Mouse (Mus musculus) ES-Bruce4 (cell line): ENCODE measurements around the gene Nfe2l2. TPM values are rescaled to one million over a fixed set of nuclear protein-coding genes. Genes with fewer than 3 reads are reported as not detected.

Source experiments
- H3K27ac ChIP-seq: 2 replicates; pipeline ENCODE4 v1.5.1; 2012; ENCODE audit warnings: low read length, inconsistent platforms; ENCODE audit not compliant: insufficient read depth
- H3K27me3 ChIP-seq: 2 replicates; pipeline ENCODE4 v1.6.1; 2012; ENCODE audit warnings: mild to moderate bottlenecking, low read length, inconsistent platforms; ENCODE audit not compliant: control insufficient read depth, poor library complexity, insufficient read depth, severe bottlenecking
- H3K36me3 ChIP-seq: 2 replicates; pipeline ENCODE4 v1.6.1; 2012; ENCODE audit warnings: inconsistent platforms, mild to moderate bottlenecking, low read length, moderate library complexity; ENCODE audit not compliant: control insufficient read depth, poor library complexity, insufficient read depth, severe bottlenecking
- H3K4me1 ChIP-seq: one replicate; pipeline ENCODE4 v1.8.1; 2011; ENCODE audit warnings: low read length; ENCODE audit not compliant: control insufficient read depth, insufficient read depth
- H3K4me3 ChIP-seq: 2 replicates; pipeline ENCODE4 v1.5.1; 2011; ENCODE audit warnings: low read depth, mild to moderate bottlenecking, low read length
- H3K9ac ChIP-seq: 2 replicates; pipeline ENCODE4 v1.6.1; 2012; ENCODE audit warnings: low read depth, mild to moderate bottlenecking, inconsistent platforms; ENCODE audit not compliant: poor library complexity, severe bottlenecking
- H3K9me3 ChIP-seq: replicated peaks from 2 replicates; pipeline ENCODE4 v1.6.1; 2012; ENCODE audit warnings: mild to moderate bottlenecking, low read length, inconsistent platforms; ENCODE audit not compliant: control insufficient read depth, poor library complexity, insufficient read depth, severe bottlenecking
- CTCF ChIP-seq: IDR thresholded peaks from one replicate; pipeline ENCODE4 v1.8.1; 2011; ENCODE audit warnings: low read depth, low read length
- EP300 ChIP-seq: IDR thresholded peaks from 2 replicates; pipeline ENCODE4 v1.6.1; 2011; ENCODE audit warnings: low read depth, low read length; ENCODE audit not compliant: insufficient read depth
- POLR2A ChIP-seq: IDR thresholded peaks from one replicate; pipeline ENCODE4 v1.8.1; 2011; ENCODE audit warnings: low read length; ENCODE audit not compliant: insufficient read depth
- polyA plus RNA-seq: library from polyadenylated mRNA; stranded (reverse); fragments of >200 nt; gene quantifications from 2 replicates; pipeline ENCODE4 v1.2.4, GENCODE M21; 2011; ENCODE audit warnings: low read depth; ENCODE audit not compliant: missing spikeins, insufficient read depth, insufficient read length

The Nfe2l2 gene
- polyA plus RNA-seq, 1 experiment, result 105 TPM

- H3K27me3 ChIP-seq, result no peaks in the 10 kb centered on the region
- peak overlapping the region; percentile 94 for H3K9ac ChIP-seq
- peak overlapping the region; percentile 60 for H3K27ac ChIP-seq
- H3K4me1 ChIP-seq, result peaks cover 2% of the 10 kb centered on the region
- no peaks in the 10 kb centered on the region for H3K9me3 ChIP-seq
- H3K4me3 ChIP-seq, result peak overlapping the region; percentile 88
- H3K36me3 ChIP-seq, result peaks cover 3% of the 10 kb centered on the region; the same call in 1 of the 2 replicates
- TF ChIP-seq POLR2A, result no peak
- TF ChIP-seq CTCF, result no peak
- TF ChIP-seq EP300, result peak; percentile 48; the same call in 1 of the 2 replicates
Observed at GRCm38 (mm10) chr2:75703375-75704181, 863 bp downstream of the Nfe2l2 start.

DNA sequence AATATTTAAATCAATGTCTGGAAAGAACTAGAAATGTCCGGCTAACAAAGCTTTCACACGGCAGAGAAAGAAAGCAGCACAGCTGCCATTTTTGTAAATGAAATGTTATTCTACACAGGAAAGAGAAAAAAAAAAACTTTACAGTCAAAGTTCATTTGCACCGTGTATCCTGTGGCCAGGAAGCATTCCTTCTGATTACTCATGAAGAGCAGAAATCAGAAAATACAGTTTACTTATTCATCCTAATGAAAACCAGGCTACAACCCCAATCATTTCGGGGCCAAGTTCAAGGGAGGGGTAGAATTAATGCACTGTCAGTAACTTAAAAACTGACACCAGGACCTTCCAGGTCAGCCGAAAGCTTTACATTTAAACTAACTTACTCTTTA lies 1.9 kb downstream of the Nfe2l2 start:
- peak overlapping the region; percentile 94 for H3K9ac ChIP-seq
- TF ChIP-seq EP300 (no peak), CTCF (no peak), POLR2A (no peak)
- H3K27ac ChIP-seq, result no peak overlapping the region
- peaks cover 3% of the 10 kb centered on the region for H3K4me1 ChIP-seq
- no peaks in the 10 kb centered on the region for H3K27me3 ChIP-seq
- H3K36me3 ChIP-seq, result peaks cover 3% of the 10 kb centered on the region; the same call in 1 of the 2 replicates
- no peak overlapping the region for H3K4me3 ChIP-seq
- H3K9me3 ChIP-seq, result no peaks in the 10 kb centered on the region

GRCm38 (mm10) chr2:75701822-75702587 lies 2.4 kb downstream of the Nfe2l2 start:
- TF ChIP-seq CTCF (no peak), POLR2A (no peak), EP300 (no peak)
- Histone ChIP-seq H3K27ac (no peak overlapping the region), H3K4me3 (no peak overlapping the region), H3K9ac (peak overlapping the region; percentile 94), H3K27me3 (no peaks in the 10 kb centered on the region), H3K9me3 (no peaks in the 10 kb centered on the region), H3K4me1 (peaks cover 7% of the 10 kb centered on the region), H3K36me3 (peaks cover 4% of the 10 kb centered on the region; the same call in 1 of the 2 replicates)

- Histone ChIP-seq H3K4me3 (no peak overlapping the region), H3K4me1 (peaks cover 7% of the 10 kb centered on the region), H3K36me3 (peaks cover 5% of the 10 kb centered on the region; the same call in 1 of the 2 replicates), H3K9ac (no peak overlapping the region), H3K27ac (no peak overlapping the region), H3K9me3 (no peaks in the 10 kb centered on the region), H3K27me3 (no peaks in the 10 kb centered on the region)
- no peak for TF ChIP-seq POLR2A
- no peak for TF ChIP-seq CTCF
- no peak for TF ChIP-seq EP300
Observed at GRCm38 (mm10) chr2:75701207-75701606, 3.2 kb downstream of the Nfe2l2 start.

GRCm38 (mm10) chr2:75700543-75700942 lies 3.9 kb downstream of the Nfe2l2 start:
- Histone ChIP-seq H3K4me1 (peaks cover 9% of the 10 kb centered on the region), H3K27ac (no peak overlapping the region), H3K4me3 (no peak overlapping the region), H3K27me3 (no peaks in the 10 kb centered on the region), H3K36me3 (peaks cover 5% of the 10 kb centered on the region; the same call in 1 of the 2 replicates), H3K9me3 (no peaks in the 10 kb centered on the region), H3K9ac (no peak overlapping the region)
- TF ChIP-seq CTCF (no peak), EP300 (no peak), POLR2A (no peak)

GRCm38 (mm10) chr2:75698874-75699273 lies 5.6 kb downstream of the Nfe2l2 start:
- TF ChIP-seq EP300, result no peak
- TF ChIP-seq CTCF, result no peak
- no peak for TF ChIP-seq POLR2A
- no peak overlapping the region for H3K4me3 ChIP-seq

More at GRCm38 (mm10) chr2:75698874-75699273, 5.6 kb downstream of the Nfe2l2 start:
- Histone ChIP-seq H3K9me3 (no peaks in the 10 kb centered on the region), H3K27me3 (no peaks in the 10 kb centered on the region), H3K4me1 (peaks cover 10% of the 10 kb centered on the region), H3K36me3 (peaks cover 5% of the 10 kb centered on the region; the same call in 1 of the 2 replicates), H3K9ac (no peak overlapping the region; the same call in 1 of the 2 replicates), H3K27ac (no peak overlapping the region; the same call in 1 of the 2 replicates)
